Comparison of ENCODE assay signal across 19 mouse cellular contexts in genomic region chr3:22681999-22682648, GRCm38 (mm10).
DNase-seq lines count a peak whose midpoint lies in the region; ATAC-seq and TF ChIP-seq lines count a peak whose summit lies in the region.
"Had no signal": no experiment of that assay in that cellular context is flagged by ENCODE, and none has a peak within 500 bp of the region (broad histone marks: within the 10 kb centered on the region; RNA-seq: fewer than 3 reads in every experiment).

No protein-coding gene starts in this region.

- no peak overlapping the region for H3K4me2 ChIP-seq in hindbrain, embryonic 12.5 days (replicated peaks)
- no peak overlapping the region for H3K4me2 ChIP-seq in hindbrain, embryonic 13.5 days
- no peak overlapping the region for H3K4me2 ChIP-seq in midbrain, embryonic 12.5 days (replicated peaks)
- no peak overlapping the region for H3K4me2 ChIP-seq in midbrain, embryonic 14.5 days (ENCODE audit: low read length)
- H3K4me2 ChIP-seq in neural tube, embryonic 11.5 days (ENCODE audit: low read depth) = no peak overlapping the region
- no peak overlapping the region for H3K4me2 ChIP-seq in myocyte (ENCODE audit: low read depth)
- H3K4me2 ChIP-seq: forebrain, embryonic 13.5 days had no signal

- H3K4me3 ChIP-seq in hindbrain, embryonic 12.5 days = no peak overlapping the region
- no peak overlapping the region for H3K4me3 ChIP-seq in hindbrain, embryonic 13.5 days
- H3K4me3 ChIP-seq in midbrain, embryonic 12.5 days = no peak overlapping the region
- H3K4me3 ChIP-seq in midbrain, embryonic 14.5 days (replicated peaks; ENCODE audit: low read depth, low read length) = no peak overlapping the region
- H3K4me3 ChIP-seq in neural tube, embryonic 11.5 days (ENCODE audit: low read depth, low read length) = no peak overlapping the region
- H3K4me3 ChIP-seq in myocyte = no peak overlapping the region
- H3K4me3 ChIP-seq: forebrain, embryonic 13.5 days; heart, embryonic 10.5 days had no signal

- no peak overlapping the region for H3K27ac ChIP-seq in hindbrain, embryonic 12.5 days
- no peak overlapping the region for H3K27ac ChIP-seq in hindbrain, embryonic 13.5 days
- no peak overlapping the region for H3K27ac ChIP-seq in midbrain, embryonic 12.5 days (replicated peaks)
- no peak overlapping the region for H3K27ac ChIP-seq in midbrain, embryonic 14.5 days (replicated peaks; ENCODE audit: low read depth, low read length)
- H3K27ac ChIP-seq in neural tube, embryonic 11.5 days (ENCODE audit: low read depth, low read length) = no peak overlapping the region
- H3K27ac ChIP-seq: forebrain, embryonic 13.5 days; heart, embryonic 10.5 days had no signal

- H3K79me2 ChIP-seq in myocyte (ENCODE audit: control insufficient read depth, insufficient read depth) = no peaks in the 10 kb centered on the region

- no peak overlapping the region for H3K9ac ChIP-seq in hindbrain, embryonic 12.5 days
- no peak overlapping the region for H3K9ac ChIP-seq in hindbrain, embryonic 13.5 days
- no peak overlapping the region for H3K9ac ChIP-seq in midbrain, embryonic 12.5 days (replicated peaks)
- H3K9ac ChIP-seq in midbrain, embryonic 14.5 days (replicated peaks; ENCODE audit: low read length) = no peak overlapping the region
- no peak overlapping the region for H3K9ac ChIP-seq in neural tube, embryonic 11.5 days (ENCODE audit: low read length)
- H3K9ac ChIP-seq: forebrain, embryonic 13.5 days had no signal

- no peaks in the 10 kb centered on the region for H3K9me3 ChIP-seq in hindbrain, embryonic 12.5 days (replicated peaks)
- H3K9me3 ChIP-seq in hindbrain, embryonic 13.5 days = no peaks in the 10 kb centered on the region
- no peaks in the 10 kb centered on the region for H3K9me3 ChIP-seq in midbrain, embryonic 12.5 days
- H3K9me3 ChIP-seq in midbrain, embryonic 14.5 days (ENCODE audit: control insufficient read depth, low read length) = no peaks in the 10 kb centered on the region
- H3K9me3 ChIP-seq in neural tube, embryonic 11.5 days (ENCODE audit: control insufficient read depth, low read length) = no peaks in the 10 kb centered on the region
- H3K9me3 ChIP-seq: forebrain, embryonic 13.5 days; heart, embryonic 10.5 days had no signal

- no peak for DNase-seq in midbrain, embryonic 14.5 days
- DNase-seq in neural tube, embryonic 11.5 days (ENCODE audit: low spot score) = no peak
- no peak for DNase-seq in neural tube, embryonic 10.5 days (ENCODE audit: extremely low spot score, low spot score)
- DNase-seq: adrenal gland, postnatal 14 days; cerebellum, adult 11-12 months; cerebellum, adult 9-10 months; cerebellum, postnatal 25 days; heart, adult 18-20 months; heart, postnatal 10 days; heart, postnatal 4 days had no signal

- H3K4me1 ChIP-seq in hindbrain, embryonic 12.5 days = no peaks in the 10 kb centered on the region
- H3K4me1 ChIP-seq in hindbrain, embryonic 13.5 days (replicated peaks) = no peaks in the 10 kb centered on the region
- H3K4me1 ChIP-seq in midbrain, embryonic 12.5 days = no peaks in the 10 kb centered on the region
- no peaks in the 10 kb centered on the region for H3K4me1 ChIP-seq in midbrain, embryonic 14.5 days (ENCODE audit: control insufficient read depth, insufficient read depth, low read length)
- H3K4me1 ChIP-seq in neural tube, embryonic 11.5 days (ENCODE audit: control insufficient read depth, insufficient read depth, low read length) = no peaks in the 10 kb centered on the region
- H3K4me1 ChIP-seq: forebrain, embryonic 13.5 days; heart, embryonic 10.5 days had no signal

- peak overlapping the region; percentile 13 for H3ac ChIP-seq in myocyte (ENCODE audit: control insufficient read depth, insufficient read length)

- H3K27me3 ChIP-seq in hindbrain, embryonic 12.5 days = no peaks in the 10 kb centered on the region
- no peaks in the 10 kb centered on the region for H3K27me3 ChIP-seq in hindbrain, embryonic 13.5 days
- H3K27me3 ChIP-seq in midbrain, embryonic 12.5 days = no peaks in the 10 kb centered on the region
- H3K27me3 ChIP-seq in midbrain, embryonic 14.5 days (ENCODE audit: control insufficient read depth, insufficient read depth, low read length) = no peaks in the 10 kb centered on the region
- no peaks in the 10 kb centered on the region for H3K27me3 ChIP-seq in neural tube, embryonic 11.5 days (ENCODE audit: control insufficient read depth, insufficient read depth, low read length)
- no peaks in the 10 kb centered on the region for H3K27me3 ChIP-seq in myocyte (ENCODE audit: control insufficient read depth, insufficient read depth, insufficient read length)
- H3K27me3 ChIP-seq: CH12.LX; forebrain, embryonic 13.5 days; Patski had no signal

- no peaks in the 10 kb centered on the region for H3K36me3 ChIP-seq in hindbrain, embryonic 12.5 days
- H3K36me3 ChIP-seq in hindbrain, embryonic 13.5 days = no peaks in the 10 kb centered on the region
- H3K36me3 ChIP-seq in midbrain, embryonic 12.5 days = no peaks in the 10 kb centered on the region
- H3K36me3 ChIP-seq in midbrain, embryonic 14.5 days (ENCODE audit: control insufficient read depth, insufficient read depth, low read length) = no peaks in the 10 kb centered on the region
- H3K36me3 ChIP-seq in neural tube, embryonic 11.5 days (ENCODE audit: control insufficient read depth, insufficient read depth, low read length) = no peaks in the 10 kb centered on the region
- H3K36me3 ChIP-seq in myocyte (ENCODE audit: control insufficient read depth, insufficient read depth) = no peaks in the 10 kb centered on the region
- H3K36me3 ChIP-seq: heart, embryonic 10.5 days had no signal

- WGBS in hindbrain, embryonic 12.5 days = 90% methylated on average over 1 of the region's 1 CpGs
- 97% methylated on average over 1 of the region's 1 CpGs for WGBS in hindbrain, embryonic 13.5 days
- 90% methylated on average over 1 of the region's 1 CpGs for WGBS in midbrain, embryonic 12.5 days
- WGBS in midbrain, embryonic 14.5 days = 92% methylated on average over 1 of the region's 1 CpGs
- 100% methylated on average over 1 of the region's 1 CpGs for WGBS in neural tube, embryonic 11.5 days

- 0 out of 2 replicates have a peak, but pooled peaks have one; percentile 26 for ATAC-seq in hindbrain, embryonic 12.5 days (ENCODE audit: low FRiP score)
- ATAC-seq in hindbrain, embryonic 13.5 days (ENCODE audit: low FRiP score) = no peak
- ATAC-seq in midbrain, embryonic 12.5 days (ENCODE audit: low FRiP score, low read depth) = peak; percentile 52; the same call in 1 of the 2 replicates
- no peak for ATAC-seq in midbrain, embryonic 14.5 days (ENCODE audit: low FRiP score, low TSS enrichment)
- 0 out of 2 replicates have a peak, but pooled peaks have one; percentile 45 for ATAC-seq in neural tube, embryonic 11.5 days (ENCODE audit: insufficient read depth, low FRiP score, low TSS enrichment)
- ATAC-seq: activated CD4-positive, CD25-positive, alpha-beta regulatory T cell, adult 4 months; forebrain, embryonic 13.5 days; Patski had no signal

- no peak for TF ChIP-seq POLR2A in myocyte (IDR thresholded peaks at IDR 0.05; ENCODE audit: insufficient read length, low read depth)

TF ChIP-seq in myocyte, 11 proteins besides CTCF, POLR2A, EP300 and RAD21:
- TF ChIP-seq E2F4 (IDR thresholded peaks at IDR 0.05; ENCODE audit: insufficient read depth) = no peak
- no peak for TF ChIP-seq SRF (IDR thresholded peaks at IDR 0.05; ENCODE audit: control insufficient read depth, insufficient read length, low read depth)
- no peak for TF ChIP-seq MYOG (IDR thresholded peaks at IDR 0.05; ENCODE audit: control insufficient read depth in 1 of 3, insufficient read depth in 1 of 3, insufficient read length in 2 of 3, low read depth in 2 of 3)

Comparison
In these comparisons a context has a peak if more than half of its experiments do, and no peak if none do; other contexts are left out.
1. ATAC-seq: peak in hindbrain, embryonic 12.5 days (single experiment), midbrain, embryonic 12.5 days (single experiment) and neural tube, embryonic 11.5 days (single experiment); none in hindbrain, embryonic 13.5 days (single experiment) and midbrain, embryonic 14.5 days (single experiment).